Mouse (Mus musculus) thymus, adult 2 months (tissue): ENCODE data around the gene Cyb5r3. TPM values are rescaled to one million over a fixed set of nuclear protein-coding genes. Genes with fewer than 3 reads are reported as not detected.

Experiments used
- DNase-seq: peaks from one replicate; pipeline ENCODE4 v3.0.0; 2021
- H3K27ac ChIP-seq: fragments of 200-500 bp; 2 replicates; pipeline ENCODE4 v1.5.1; 2012; ENCODE audit warnings: low read length, control low read depth; ENCODE audit not compliant: control insufficient read depth, insufficient read depth
- H3K27me3 ChIP-seq: fragments of 200-500 bp; 2 replicates; pipeline ENCODE4 v1.6.1; 2012; ENCODE audit warnings: mild to moderate bottlenecking, low read length, moderate library complexity, mixed read lengths; ENCODE audit not compliant: control insufficient read depth, insufficient read depth
- H3K36me3 ChIP-seq: fragments of 200-500 bp; 2 replicates; pipeline ENCODE4 v1.6.1; 2012; ENCODE audit warnings: mild to moderate bottlenecking, low read length, moderate library complexity; ENCODE audit not compliant: control insufficient read depth, insufficient read depth
- H3K4me1 ChIP-seq: fragments of 200-500 bp; replicated peaks from 2 replicates; pipeline ENCODE4 v1.6.1; 2012; ENCODE audit warnings: low read length; ENCODE audit not compliant: control insufficient read depth, insufficient read depth
- H3K4me3 ChIP-seq: fragments of 200-500 bp; 2 replicates; pipeline ENCODE4 v1.5.1; 2012; ENCODE audit warnings: mild to moderate bottlenecking, low read length, control low read depth, moderate library complexity; ENCODE audit not compliant: control insufficient read depth, insufficient read depth
- CTCF ChIP-seq: fragments of 200-500 bp; IDR thresholded peaks from 2 replicates; pipeline ENCODE4 v1.5.1; 2012; ENCODE audit warnings: mild to moderate bottlenecking, control low read depth, low read length, moderate library complexity, borderline replicate concordance; ENCODE audit not compliant: control insufficient read depth, poor library complexity, insufficient read depth; ENCODE audit errors: extremely low read depth
- POLR2A ChIP-seq: fragments of 200-500 bp; IDR thresholded peaks from 2 replicates; pipeline ENCODE4 v1.6.1; 2012; ENCODE audit warnings: mild to moderate bottlenecking, low read length, control low read depth, moderate library complexity; ENCODE audit not compliant: control insufficient read depth, poor library complexity, insufficient read depth; ENCODE audit errors: extremely low read depth
- WGBS: fragments of 180-500 bp; shearing (Covaris S2); methylation state at CpG from one replicate; pipeline ENCODE4 v1.1.7; 2018; 5-methylcytosine and 5-hydroxymethylcytosine counted together
- polyA plus RNA-seq: library from polyadenylated mRNA; depleted of rRNA; stranded (reverse); fragments of >200 nt; gene quantifications from 2 replicates; pipeline ENCODE4 v1.2.3, GENCODE M21; 2012

The Cyb5r3 gene
- polyA plus RNA-seq, 1 experiment: 60.5 TPM

- TF ChIP-seq CTCF (no peak), POLR2A (no peak)
- Histone ChIP-seq H3K4me3 (no peak overlapping the region), H3K27me3 (no peaks in the 10 kb centered on the region; the same call in 1 of the 2 replicates), H3K4me1 (no peaks in the 10 kb centered on the region), H3K36me3 (no peaks in the 10 kb centered on the region), H3K27ac (no peak overlapping the region)
- 62% methylated on average over 4 of the region's 4 CpGs for WGBS
- no peak for DNase-seq
Measured at GRCm38 (mm10) chr15:83209092-83209695, 36.8 kb upstream of the Cyb5r3 start.

- Histone ChIP-seq H3K4me3 (no peak overlapping the region), H3K27me3 (no peaks in the 10 kb centered on the region; the same call in 1 of the 2 replicates), H3K27ac (no peak overlapping the region), H3K36me3 (no peaks in the 10 kb centered on the region), H3K4me1 (no peaks in the 10 kb centered on the region)
- WGBS: 34% methylated on average over 10 of the region's 10 CpGs
- TF ChIP-seq POLR2A (no peak), CTCF (no peak)
- DNase-seq: peak; percentile 62
Measured at GRCm38 (mm10) chr15:83204731-83205451, 32.5 kb upstream of the Cyb5r3 start.

GRCm38 (mm10) chr15:83202412-83202811, 30.0 kb upstream of the Cyb5r3 start:
- Histone ChIP-seq H3K36me3 (no peaks in the 10 kb centered on the region), H3K27me3 (no peaks in the 10 kb centered on the region), H3K4me1 (no peaks in the 10 kb centered on the region), H3K4me3 (no peak overlapping the region), H3K27ac (no peak overlapping the region)
- TF ChIP-seq POLR2A (no peak), CTCF (no peak)
- 96% methylated on average over 4 of the region's 4 CpGs for WGBS
- DNase-seq: no peak

GRCm38 (mm10) chr15:83193413-83193812, 21.0 kb upstream of the Cyb5r3 start:
- no peak for DNase-seq

GRCm38 (mm10) chr15:83182351-83182750, 10.0 kb upstream of the Cyb5r3 start:
- Histone ChIP-seq H3K4me1 (no peaks in the 10 kb centered on the region), H3K36me3 (no peaks in the 10 kb centered on the region), H3K27me3 (no peaks in the 10 kb centered on the region), H3K4me3 (no peak overlapping the region), H3K27ac (no peak overlapping the region)
- TF ChIP-seq POLR2A (no peak), CTCF (no peak)
- 92% methylated on average over 5 of the region's 5 CpGs for WGBS
- no peak for DNase-seq

More at GRCm38 (mm10) chr15:83193413-83193812, 21.0 kb upstream of the Cyb5r3 start:
- TF ChIP-seq POLR2A (no peak), CTCF (no peak)
- H3K4me3 ChIP-seq: no peak overlapping the region
- no peaks in the 10 kb centered on the region for H3K4me1 ChIP-seq
- no peaks in the 10 kb centered on the region for H3K36me3 ChIP-seq
- H3K27me3 ChIP-seq: no peaks in the 10 kb centered on the region
- 96% methylated on average over 4 of the region's 4 CpGs for WGBS
- H3K27ac ChIP-seq: no peak overlapping the region

- H3K27ac ChIP-seq: no peak overlapping the region
- 78% methylated on average over 4 of the region's 4 CpGs for WGBS
- no peak overlapping the region for H3K4me3 ChIP-seq
- TF ChIP-seq CTCF: no peak
- no peak for TF ChIP-seq POLR2A
- H3K4me1 ChIP-seq: no peaks in the 10 kb centered on the region
- no peaks in the 10 kb centered on the region for H3K36me3 ChIP-seq
- no peak for DNase-seq
- H3K27me3 ChIP-seq: no peaks in the 10 kb centered on the region
Measured at GRCm38 (mm10) chr15:83181800-83182330, 9.5 kb upstream of the Cyb5r3 start.
